Mouse (Mus musculus) ovary, adult 18-20 months (tissue): ENCODE data around the gene Btbd9.
A peak's percentile ranks its signal among the peaks of the same experiment; 100 is the strongest.

Experiments
- DNase-seq: peaks from one replicate; pipeline ENCODE4 v3.0.0; 2022; ENCODE audit warnings: low spot score, mixed read lengths

Gene Btbd9

GRCm38 (mm10) chr17:30241720-30242322 is 334.5 kb downstream of the Btbd9 start:
- no peak for DNase-seq

GRCm38 (mm10) chr17:30241061-30241460 is 335.2 kb downstream of the Btbd9 start:
- DNase-seq: no peak

GRCm38 (mm10) chr17:30240659-30241058 is 335.6 kb downstream of the Btbd9 start:
- DNase-seq: no peak

- DNase-seq: no peak
These were observed 336.8 kb downstream of the Btbd9 start for GRCm38 (mm10) chr17:30239458-30239857.

GRCm38 (mm10) chr17:30237600-30237999 is 338.7 kb downstream of the Btbd9 start:
- DNase-seq: no peak

- no peak for DNase-seq
These were observed 339.7 kb downstream of the Btbd9 start for GRCm38 (mm10) chr17:30236611-30237010.

GRCm38 (mm10) chr17:30235380-30235779 is 340.9 kb downstream of the Btbd9 start:
- no peak for DNase-seq

GRCm38 (mm10) chr17:30232698-30233097 is 343.6 kb downstream of the Btbd9 start:
- no peak for DNase-seq

GRCm38 (mm10) chr17:30231483-30231882 is 344.8 kb downstream of the Btbd9 start:
- no peak for DNase-seq

- no peak for DNase-seq
These were observed 345.9 kb downstream of the Btbd9 start for GRCm38 (mm10) chr17:30230428-30230827.

GRCm38 (mm10) chr17:30228439-30229215 is 347.7 kb downstream of the Btbd9 start:
- no peak for DNase-seq

GRCm38 (mm10) chr17:30225030-30225740 is 351.1 kb downstream of the Btbd9 start:
- DNase-seq: no peak

- DNase-seq: no peak
These were observed 353.5 kb downstream of the Btbd9 start for GRCm38 (mm10) chr17:30222837-30223236.

- no peak for DNase-seq
These were observed 353.9 kb downstream of the Btbd9 start for GRCm38 (mm10) chr17:30222361-30222760.

- DNase-seq: no peak
These were observed 354.6 kb downstream of the Btbd9 start for GRCm38 (mm10) chr17:30221677-30222076.

- no peak for DNase-seq
These were observed 360.5 kb downstream of the Btbd9 start for GRCm38 (mm10) chr17:30215741-30216140.

- no peak for DNase-seq
These were observed 361.9 kb downstream of the Btbd9 start for GRCm38 (mm10) chr17:30214393-30214792.

- no peak for DNase-seq
These were observed 362.9 kb downstream of the Btbd9 start for GRCm38 (mm10) chr17:30213371-30213770.

- DNase-seq: no peak
These were observed 363.6 kb downstream of the Btbd9 start for GRCm38 (mm10) chr17:30212647-30213046.

- DNase-seq: no peak
These were observed 365.4 kb downstream of the Btbd9 start for GRCm38 (mm10) chr17:30210936-30211335.

GRCm38 (mm10) chr17:30210262-30210661 is 366.0 kb downstream of the Btbd9 start:
- DNase-seq: no peak

GRCm38 (mm10) chr17:30205062-30205825 is 371.0 kb downstream of the Btbd9 start:
- peak; percentile 61 for DNase-seq
